Mouse (Mus musculus) liver, postnatal 0 days (tissue): Measurements from ENCODE around the gene Gmds.

ENCODE experiments used
- CTCF ChIP-seq: sonication (generic); IDR thresholded peaks from 2 replicates; pipeline ENCODE4 v1.5.1; 2016; ENCODE audit warnings: antibody characterized with exemption, low read depth
- EP300 ChIP-seq: IDR thresholded peaks from 2 replicates; pipeline ENCODE4 v1.6.1; 2016; ENCODE audit warnings: antibody characterized with exemption, low read depth, mild to moderate bottlenecking

GRCm38 (mm10) chr13:31958346-31959335 is 379.9 kb downstream of the Gmds start:
- TF ChIP-seq CTCF (no peak), EP300 (no peak)
